Mouse (Mus musculus): ENCODE measurements around the gene Pms2.

Pms2 gene

GRCm38 (mm10) chr5:143932831-143933230 is 23.1 kb downstream of the Pms2 start, which contains the start of gene Rsph10b:
Rsph10b (plus strand) TSS chr5:143933035.
- DNase-seq (ENCODE audit: low read depth, low spot score), result no peak

- no peak for DNase-seq (ENCODE audit: low read depth, low spot score)
These were observed 23.6 kb downstream of the Pms2 start for GRCm38 (mm10) chr5:143933414-143933813.

GRCm38 (mm10) chr5:143933875-143934274 is 24.1 kb downstream of the Pms2 start:
- no peak for DNase-seq (ENCODE audit: low read depth, low spot score)

- no peak for DNase-seq (ENCODE audit: low read depth, low spot score)
These were observed 26.4 kb downstream of the Pms2 start for GRCm38 (mm10) chr5:143936156-143936555.

- no peak for DNase-seq (ENCODE audit: low read depth, low spot score)
These were observed 31.8 kb downstream of the Pms2 start for GRCm38 (mm10) chr5:143941588-143941987.

GRCm38 (mm10) chr5:143943231-143944125 is 33.7 kb downstream of the Pms2 start:
- DNase-seq (ENCODE audit: low read depth, low spot score), result no peak

GRCm38 (mm10) chr5:143948361-143948760 is 38.6 kb downstream of the Pms2 start:
- DNase-seq (ENCODE audit: low read depth, low spot score), result no peak

GRCm38 (mm10) chr5:143950016-143950415 is 40.3 kb downstream of the Pms2 start:
- DNase-seq (ENCODE audit: low read depth, low spot score), result no peak

GRCm38 (mm10) chr5:143957101-143957500 is 47.3 kb downstream of the Pms2 start:
- no peak for DNase-seq (ENCODE audit: low read depth, low spot score)

- DNase-seq (ENCODE audit: low read depth, low spot score), result no peak
These were observed 49.8 kb downstream of the Pms2 start for GRCm38 (mm10) chr5:143959551-143959950.

GRCm38 (mm10) chr5:143961176-143961575 is 51.4 kb downstream of the Pms2 start:
- DNase-seq (ENCODE audit: low read depth, low spot score), result no peak

GRCm38 (mm10) chr5:143965586-143966345 is 56.0 kb downstream of the Pms2 start:
- no peak for DNase-seq (ENCODE audit: low read depth, low spot score)

GRCm38 (mm10) chr5:143966671-143967070 is 56.9 kb downstream of the Pms2 start:
- DNase-seq (ENCODE audit: low read depth, low spot score), result no peak

GRCm38 (mm10) chr5:143972628-143973027 is 62.9 kb downstream of the Pms2 start:
- DNase-seq (ENCODE audit: low read depth, low spot score), result no peak

GRCm38 (mm10) chr5:143974931-143975630 is 65.3 kb downstream of the Pms2 start:
- peak; percentile 59 for DNase-seq (ENCODE audit: low read depth, low spot score)

GRCm38 (mm10) chr5:143975631-143975933 is 65.8 kb downstream of the Pms2 start:
- no peak for DNase-seq (ENCODE audit: low read depth, low spot score)

- no peak for DNase-seq (ENCODE audit: low read depth, low spot score)
These were observed 66.5 kb downstream of the Pms2 start for GRCm38 (mm10) chr5:143976232-143976631.

GRCm38 (mm10) chr5:143976726-143977431 is 67.1 kb downstream of the Pms2 start:
- DNase-seq (ENCODE audit: low read depth, low spot score), result no peak

- no peak for DNase-seq (ENCODE audit: low read depth, low spot score)
These were observed 71.1 kb downstream of the Pms2 start for GRCm38 (mm10) chr5:143980858-143981257.

GRCm38 (mm10) chr5:143982361-143982760 is 72.6 kb downstream of the Pms2 start:
- DNase-seq (ENCODE audit: low read depth, low spot score), result no peak

All from embryo, embryonic 11.5 days (tissue).